Mouse (Mus musculus) retina, postnatal 7 days (tissue): ENCODE measurements around the gene Jagn1.
A peak's percentile ranks its signal among the peaks of the same experiment; 100 is the strongest.

Experiments
- DNase-seq: peaks from one replicate; pipeline ENCODE4 v3.0.0-alpha.2; 2012; ENCODE audit warnings: low read depth, low spot score

The Jagn1 gene

DNA sequence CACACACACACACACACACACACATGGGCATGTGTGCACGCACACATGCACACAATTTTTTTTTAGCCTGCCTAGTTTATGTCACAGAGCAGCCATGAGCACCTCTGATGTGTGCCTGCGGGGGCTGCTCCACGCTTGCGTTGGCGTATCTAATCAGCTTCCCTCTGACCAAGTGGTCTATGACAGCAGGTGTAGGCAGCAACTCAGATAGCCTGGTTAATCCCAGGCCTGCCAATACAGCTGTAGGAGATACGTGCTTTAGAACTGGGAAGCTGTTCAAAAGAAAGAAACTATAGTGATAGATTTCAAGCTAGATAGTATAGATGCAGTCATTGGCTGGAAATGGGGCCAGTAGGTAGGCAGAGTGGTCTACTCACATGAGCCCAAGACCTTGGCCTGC is 31.3 kb downstream of the Jagn1 start:
- no peak for DNase-seq

DNA sequence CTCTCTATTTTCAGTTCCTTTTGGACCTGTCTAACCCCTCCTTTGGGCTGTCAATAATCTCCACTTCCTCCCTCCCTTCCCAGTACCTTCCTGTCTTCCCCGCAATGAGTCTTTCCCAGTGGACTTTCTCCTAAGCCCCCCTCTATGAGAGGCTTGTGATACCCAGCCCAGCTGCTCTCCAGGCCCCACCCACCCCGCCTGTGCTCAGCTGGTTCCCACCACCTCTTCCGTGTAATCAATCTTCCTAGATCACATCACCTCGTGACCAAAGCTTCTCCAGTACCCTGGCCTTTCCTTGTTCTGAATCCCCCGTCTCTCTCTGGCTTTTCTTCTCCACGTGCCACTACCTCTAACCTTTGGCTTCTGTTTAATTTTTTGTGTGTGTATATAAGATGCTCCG is 35.0 kb downstream of the Jagn1 start:
- DNase-seq, result no peak

DNA sequence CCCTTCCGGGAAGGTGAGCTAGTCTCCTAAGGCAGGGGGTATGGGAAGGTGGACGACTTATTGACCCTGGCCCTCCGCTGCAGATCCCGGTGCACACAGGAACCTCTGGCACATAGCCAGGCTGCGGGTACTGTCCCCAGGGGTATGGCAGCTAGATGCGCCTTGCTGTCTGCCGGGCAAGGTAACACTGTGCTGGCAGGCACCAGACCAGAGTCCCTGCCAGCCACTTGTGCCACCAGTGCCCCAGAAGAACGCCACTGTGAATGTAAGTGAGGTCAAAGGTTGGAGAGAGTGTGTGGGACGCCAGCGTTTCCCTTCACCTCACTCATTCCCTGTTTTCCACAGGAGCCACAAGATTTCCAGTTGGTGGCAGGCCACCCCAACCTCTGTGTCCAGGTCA is 36.5 kb downstream of the Jagn1 start:
- DNase-seq, result no peak

DNA sequence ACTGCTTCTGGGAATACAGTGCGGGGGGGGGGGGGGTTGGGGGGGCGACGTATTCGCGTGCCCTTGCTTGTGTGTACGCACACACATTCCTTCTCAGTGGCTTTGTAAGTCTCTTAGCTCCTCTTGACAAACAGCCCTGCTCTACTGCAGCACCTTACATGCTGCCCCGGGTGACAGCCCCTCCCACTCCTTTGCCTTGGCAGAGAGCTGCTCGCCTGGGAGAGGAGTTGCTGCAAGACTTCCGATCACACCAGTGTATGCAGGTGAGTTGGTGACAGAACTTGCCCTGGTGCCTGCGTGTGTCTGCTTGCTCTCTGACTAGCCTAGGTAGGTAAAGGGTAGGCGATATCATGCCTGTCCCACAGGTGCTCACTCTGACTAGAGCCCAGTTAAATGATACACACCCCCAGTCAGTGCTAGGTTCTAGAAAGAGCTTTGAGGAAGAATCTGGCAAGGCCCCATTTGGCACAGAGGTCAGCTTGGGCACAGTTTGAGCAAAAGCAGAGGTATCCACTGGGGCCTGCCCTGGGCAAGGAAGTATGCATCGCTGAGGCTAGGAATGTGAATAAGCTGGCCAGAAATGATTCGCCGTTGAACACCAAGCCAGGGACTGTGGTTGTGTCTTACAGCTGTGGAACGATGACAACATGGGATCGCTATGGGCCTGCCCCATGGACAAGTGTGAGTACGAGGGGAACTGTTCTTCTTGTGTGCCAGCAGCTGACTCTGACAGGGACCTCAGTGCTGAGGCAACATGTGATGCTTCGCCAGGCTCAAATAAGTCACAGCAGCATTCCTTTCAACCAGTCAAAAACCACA is 38.4 kb downstream of the Jagn1 start:
- no peak for DNase-seq

DNA sequence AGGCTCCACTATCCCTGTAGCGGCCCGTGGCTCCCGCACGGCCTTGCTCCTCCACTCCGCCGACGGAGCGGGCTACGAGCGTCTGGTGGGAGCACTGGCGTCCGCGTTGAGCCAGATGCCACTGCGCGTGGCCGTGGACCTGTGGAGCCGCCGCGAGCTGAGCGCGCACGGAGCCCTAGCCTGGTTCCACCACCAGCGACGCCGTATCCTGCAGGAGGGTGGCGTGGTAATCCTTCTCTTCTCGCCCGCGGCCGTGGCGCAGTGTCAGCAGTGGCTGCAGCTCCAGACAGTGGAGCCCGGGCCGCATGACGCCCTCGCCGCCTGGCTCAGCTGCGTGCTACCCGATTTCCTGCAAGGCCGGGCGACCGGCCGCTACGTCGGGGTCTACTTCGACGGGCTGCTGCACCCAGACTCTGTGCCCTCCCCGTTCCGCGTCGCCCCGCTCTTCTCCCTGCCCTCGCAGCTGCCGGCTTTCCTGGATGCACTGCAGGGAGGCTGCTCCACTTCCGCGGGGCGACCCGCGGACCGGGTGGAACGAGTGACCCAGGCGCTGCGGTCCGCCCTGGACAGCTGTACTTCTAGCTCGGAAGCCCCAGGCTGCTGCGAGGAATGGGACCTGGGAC is 40.2 kb downstream of the Jagn1 start:
- peak; percentile 49 for DNase-seq

DNA sequence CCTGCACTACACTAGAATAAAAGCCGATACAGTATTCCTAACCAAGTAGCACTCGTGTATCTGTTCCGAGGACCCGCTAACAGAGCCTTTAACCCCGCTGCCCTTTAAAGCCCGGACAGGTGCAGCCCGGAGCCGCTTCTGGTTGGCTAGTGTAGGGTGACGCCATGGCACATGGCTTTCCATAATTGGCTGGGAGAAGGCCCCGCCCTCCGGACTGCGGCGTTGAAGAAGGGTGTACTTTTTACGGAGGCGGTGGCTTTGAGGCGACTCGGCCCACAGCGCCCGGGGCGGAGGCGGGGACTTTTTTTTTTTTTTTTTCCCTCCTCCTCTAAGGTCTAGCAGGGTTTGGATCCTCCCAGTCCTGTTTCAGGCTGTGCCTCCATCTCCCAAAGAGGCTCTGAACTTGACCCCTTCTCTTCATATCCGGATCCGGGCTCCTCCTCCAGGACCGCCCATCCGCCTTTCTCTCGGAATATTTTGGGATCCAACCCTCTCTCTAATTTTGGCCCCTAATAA is 40.8 kb downstream of the Jagn1 start, which contains the start of gene Creld1:
Creld1 (plus strand) TSS at position 198 of the 516 bp plus-strand sequence.
- peak; percentile 87 for DNase-seq

DNA sequence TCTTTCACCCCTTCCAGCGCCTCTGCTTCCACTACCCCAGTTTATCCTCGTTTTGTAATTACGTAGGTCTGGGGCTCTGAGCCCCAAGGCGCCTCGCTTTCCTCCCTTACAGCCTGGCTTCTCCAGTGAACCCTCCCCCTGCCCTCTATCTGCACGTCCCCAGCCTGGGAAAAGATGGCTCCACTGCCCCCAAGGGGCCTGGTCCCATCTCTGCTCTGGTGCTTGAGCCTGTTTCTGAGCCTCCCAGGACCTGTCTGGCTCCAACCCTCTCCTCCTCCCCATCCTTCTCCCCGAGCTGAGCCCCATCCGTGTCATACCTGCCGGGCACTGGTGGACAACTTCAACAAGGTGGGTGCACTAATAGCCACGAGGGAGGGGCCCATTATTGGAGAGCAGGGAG is 41.4 kb downstream of the Jagn1 start:
- no peak for DNase-seq

DNA sequence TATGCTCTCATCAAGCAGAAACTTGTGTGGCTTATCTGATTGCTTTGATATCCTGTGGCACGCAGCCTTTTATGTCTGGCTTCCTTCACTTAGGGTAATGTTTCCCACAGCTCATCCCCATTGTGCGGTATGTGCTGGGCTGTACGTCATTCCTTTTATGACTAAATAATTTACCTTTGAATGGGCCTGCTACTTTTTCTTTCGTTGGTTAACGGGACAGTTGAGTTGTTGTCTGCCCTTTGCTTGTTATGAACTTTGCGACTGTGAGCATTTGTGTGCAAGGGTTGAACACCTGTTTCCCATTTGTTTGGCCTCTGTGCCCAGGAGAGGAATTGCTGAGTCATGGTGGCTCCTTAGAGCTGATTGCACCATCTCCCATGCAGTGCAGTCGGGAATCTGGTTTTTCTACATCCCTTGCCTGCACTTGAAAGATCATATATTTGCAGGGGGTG is 44.8 kb downstream of the Jagn1 start:
- no peak for DNase-seq

DNA sequence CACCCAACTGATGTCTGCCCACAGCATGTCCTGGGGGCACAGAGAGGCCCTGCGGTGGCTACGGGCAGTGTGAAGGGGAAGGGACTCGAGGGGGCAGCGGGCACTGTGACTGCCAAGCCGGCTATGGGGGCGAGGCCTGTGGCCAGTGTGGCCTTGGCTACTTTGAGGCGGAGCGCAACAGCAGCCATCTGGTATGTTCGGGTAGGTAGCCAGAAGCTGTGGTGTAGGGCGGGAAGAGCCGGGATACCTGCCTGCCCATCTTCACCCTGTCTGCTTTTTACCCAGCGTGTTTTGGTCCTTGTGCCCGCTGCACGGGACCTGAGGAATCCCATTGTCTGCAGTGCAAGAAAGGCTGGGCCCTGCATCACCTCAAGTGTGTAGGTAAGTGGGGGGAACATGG is 47.0 kb downstream of the Jagn1 start:
- no peak for DNase-seq

DNA sequence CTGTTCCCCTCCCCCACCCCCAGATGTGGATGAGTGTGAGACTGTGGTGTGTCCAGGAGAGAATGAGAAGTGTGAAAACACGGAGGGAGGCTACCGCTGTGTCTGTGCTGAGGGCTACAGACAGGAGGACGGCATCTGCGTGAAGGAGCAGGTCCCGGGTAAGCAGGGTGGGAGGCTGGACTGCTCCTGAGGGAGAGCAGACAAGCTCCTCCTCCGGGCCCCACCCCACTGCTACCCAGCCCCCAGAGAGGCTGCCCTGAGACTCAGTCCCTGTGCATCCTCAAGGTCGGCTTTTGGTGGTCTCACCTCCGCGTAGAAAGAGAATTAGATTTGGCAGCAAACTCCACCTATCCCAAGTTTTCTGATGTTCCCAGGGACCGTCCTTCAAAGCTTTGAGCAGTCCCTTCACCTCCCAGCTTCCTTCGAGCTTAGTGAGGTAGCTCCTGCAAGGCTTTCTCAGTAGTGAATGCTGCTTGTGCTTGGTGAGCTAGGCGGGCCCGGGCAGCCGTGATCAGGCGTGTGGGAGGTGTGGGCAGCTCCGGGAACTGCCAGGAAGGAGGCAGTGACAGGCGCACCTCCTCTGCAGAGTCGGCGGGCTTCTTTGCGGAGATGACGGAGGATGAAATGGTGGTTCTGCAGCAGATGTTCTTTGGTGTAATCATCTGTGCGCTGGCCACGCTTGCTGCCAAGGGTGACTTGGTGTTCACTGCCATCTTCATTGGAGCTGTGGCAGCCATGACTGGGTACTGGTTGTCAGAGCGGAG is 49.9 kb downstream of the Jagn1 start:
- no peak for DNase-seq

DNA sequence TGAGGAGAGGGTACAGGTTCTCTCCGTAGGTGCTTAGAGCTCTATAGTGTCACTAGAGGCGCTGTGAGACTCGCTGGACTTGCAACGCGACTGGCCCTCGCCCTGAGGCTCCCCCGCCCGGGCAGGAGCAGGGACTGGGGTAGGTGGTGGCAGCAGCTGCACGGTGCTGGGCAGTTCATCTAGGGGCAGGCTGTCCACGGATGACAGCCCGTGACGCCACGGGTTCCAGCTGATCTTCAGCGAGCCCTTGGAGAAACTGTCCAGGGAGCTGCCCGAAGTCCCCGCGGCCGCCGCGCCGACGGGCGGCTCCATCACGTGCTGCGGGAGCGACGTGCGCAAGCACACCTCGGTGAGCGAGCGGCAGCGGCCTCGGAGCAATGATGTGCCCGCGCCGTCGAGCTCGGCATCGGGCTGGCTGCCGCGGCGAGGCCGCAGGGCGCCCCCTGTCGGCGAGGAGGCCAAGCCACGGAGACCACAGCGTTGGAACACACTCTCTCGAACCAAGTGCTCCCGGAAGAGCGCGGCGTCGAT is 52.0 kb downstream of the Jagn1 start:
- peak; percentile 64 for DNase-seq

DNA sequence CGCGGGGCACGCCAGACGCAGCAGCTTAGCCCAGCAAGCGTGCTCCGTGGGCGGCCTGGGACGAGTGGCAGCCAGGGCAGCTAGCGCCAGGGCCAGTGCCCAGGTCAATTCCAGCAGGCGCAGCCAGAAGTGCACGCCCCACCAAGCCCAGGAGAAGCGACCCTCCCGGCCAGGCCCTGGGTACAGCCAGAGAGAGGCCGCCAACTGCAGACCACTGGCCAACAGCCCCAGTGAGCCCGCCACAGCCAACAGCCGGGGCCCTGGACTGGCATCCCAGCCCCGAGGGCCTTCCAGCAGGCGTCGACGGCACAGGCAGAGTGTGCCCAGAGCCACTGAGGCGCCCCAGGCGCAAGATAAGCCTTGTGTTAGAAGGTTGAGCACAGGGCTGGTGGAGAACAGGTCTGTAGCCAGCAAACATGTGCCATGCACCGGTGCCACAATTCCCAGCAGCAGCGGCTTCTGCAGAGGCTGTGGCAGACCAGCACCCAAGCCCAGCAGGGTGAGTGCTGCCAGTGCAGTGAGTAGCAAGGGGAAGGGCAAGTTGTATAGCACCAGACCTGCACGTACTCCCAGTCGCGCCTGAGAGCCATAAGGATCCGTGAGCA is 52.8 kb downstream of the Jagn1 start:
- no peak for DNase-seq
